Mouse (Mus musculus) spleen, postnatal 36 days (tissue): ENCODE results near the gene St6gal1.
A peak's percentile ranks its signal among the peaks of the same experiment; 100 is the strongest.

Experiments
- DNase-seq, 2 experiments: peaks; one replicate each; pipeline ENCODE4 v3.0.0; 2022; ENCODE audit warnings: low spot score in 2 of 2, mixed read lengths in 1 of 2

St6gal1 gene

GRCm38 (mm10) chr16:23272521-23273230, 48.1 kb downstream of the St6gal1 start:
- no peak for DNase-seq

GRCm38 (mm10) chr16:23274005-23274404, 49.5 kb downstream of the St6gal1 start:
- DNase-seq, result no peak

GRCm38 (mm10) chr16:23274606-23275310, 50.2 kb downstream of the St6gal1 start:
- DNase-seq, result peak; percentile 45 to 53

GRCm38 (mm10) chr16:23275661-23276060, 51.1 kb downstream of the St6gal1 start:
- no peak for DNase-seq

- DNase-seq, result peak; percentile 90 to 92
These were observed 55.6 kb downstream of the St6gal1 start for GRCm38 (mm10) chr16:23279879-23280741.

GRCm38 (mm10) chr16:23280742-23281090, 56.2 kb downstream of the St6gal1 start:
- no peak for DNase-seq

GRCm38 (mm10) chr16:23282241-23282640, 57.7 kb downstream of the St6gal1 start:
- no peak for DNase-seq

GRCm38 (mm10) chr16:23282941-23283340, 58.4 kb downstream of the St6gal1 start:
- peak in 1 of 2 experiments; percentile 47 for DNase-seq

- no peak for DNase-seq
These were observed 59.1 kb downstream of the St6gal1 start for GRCm38 (mm10) chr16:23283677-23284076.

GRCm38 (mm10) chr16:23284470-23285394, 60.2 kb downstream of the St6gal1 start:
- peak; percentile 64 to 73 for DNase-seq

- peak; percentile 86 to 87 for DNase-seq
These were observed 62.0 kb downstream of the St6gal1 start for GRCm38 (mm10) chr16:23286380-23287097.

GRCm38 (mm10) chr16:23287312-23288040, 62.9 kb downstream of the St6gal1 start:
- DNase-seq, result peak; percentile 74 to 78

GRCm38 (mm10) chr16:23288103-23288502, 63.6 kb downstream of the St6gal1 start:
- DNase-seq, result no peak

GRCm38 (mm10) chr16:23289424-23289823, 64.9 kb downstream of the St6gal1 start:
- DNase-seq, result no peak

GRCm38 (mm10) chr16:23290171-23290570, 65.6 kb downstream of the St6gal1 start:
- DNase-seq, result no peak

- no peak for DNase-seq
These were observed 67.0 kb downstream of the St6gal1 start for GRCm38 (mm10) chr16:23291521-23291920.

GRCm38 (mm10) chr16:23294236-23294635, 69.7 kb downstream of the St6gal1 start:
- no peak for DNase-seq

GRCm38 (mm10) chr16:23294747-23295146, 70.2 kb downstream of the St6gal1 start:
- DNase-seq, result no peak

GRCm38 (mm10) chr16:23295720-23296119, 71.2 kb downstream of the St6gal1 start:
- no peak for DNase-seq

GRCm38 (mm10) chr16:23296721-23297120, 72.2 kb downstream of the St6gal1 start:
- no peak for DNase-seq
